Mouse (Mus musculus): Measurements from ENCODE around the gene 4933428M09Rik. TPM values are rescaled to one million over a fixed set of nuclear protein-coding genes. Genes with fewer than 3 reads are reported as not detected.

Gene 4933428M09Rik
- polyA plus RNA-seq, 2 experiments = not detected

- Histone ChIP-seq H3K27me3 (ENCODE audit: control insufficient read depth, insufficient read depth, low read length) (no peaks in the 10 kb centered on the region), H3K36me3 (ENCODE audit: control insufficient read depth, insufficient read depth, low read length) (no peaks in the 10 kb centered on the region)
- ATAC-seq (ENCODE audit: low FRiP score, low read depth) = no peak
These were observed 40.0 kb downstream of the 4933428M09Rik start for GRCm38 (mm10) chrX:139219017-139219416.

DNA sequence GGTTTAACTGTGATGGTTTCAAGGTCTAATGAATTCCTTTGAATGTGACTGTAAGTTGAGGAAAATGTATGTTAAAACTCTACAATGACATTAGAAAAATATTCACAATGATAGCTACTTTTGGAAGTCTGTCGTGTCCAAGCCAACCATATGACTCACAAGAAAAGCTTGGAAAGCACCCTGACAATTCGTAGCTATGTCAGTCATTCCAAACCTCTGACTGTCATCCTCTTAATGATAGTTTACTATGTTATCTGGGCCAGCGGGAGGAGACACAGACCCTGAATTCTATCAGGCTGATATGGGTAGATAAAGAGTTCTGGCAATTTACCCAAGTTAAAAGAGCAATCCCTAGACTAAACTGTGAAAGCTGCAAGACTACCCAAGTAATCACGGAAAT is 41.8 kb downstream of the 4933428M09Rik start:
- DNase-seq (ENCODE audit: low spot score) (no peak), ATAC-seq (ENCODE audit: low FRiP score, low read depth) (no peak)
- no peak overlapping the region for H3K4me3 ChIP-seq (replicated peaks; ENCODE audit: low read length)
- no peaks in the 10 kb centered on the region for H3K36me3 ChIP-seq (ENCODE audit: control insufficient read depth, insufficient read depth, low read length)
- H3K9ac ChIP-seq (ENCODE audit: low read depth, low read length, severe bottlenecking) = no peak overlapping the region
- no peaks in the 10 kb centered on the region for H3K4me1 ChIP-seq (ENCODE audit: control insufficient read depth, insufficient read depth, low read length)
- 71% methylated on average over 4 of the region's 4 CpGs for WGBS
- H3K9me3 ChIP-seq (ENCODE audit: control insufficient read depth, low read length) = no peaks in the 10 kb centered on the region
- no peak for TF ChIP-seq POLR2A (IDR thresholded peaks at IDR 0.05; ENCODE audit: borderline replicate concordance, extremely low read depth, insufficient read depth, insufficient read length)
- no peaks in the 10 kb centered on the region for H3K27me3 ChIP-seq (ENCODE audit: control insufficient read depth, insufficient read depth, low read length)
- no peak overlapping the region for H3K4me2 ChIP-seq (replicated peaks; ENCODE audit: low read depth, low read length, severe bottlenecking)
- no peak overlapping the region for H3K27ac ChIP-seq (replicated peaks; ENCODE audit: low read depth, low read length)

More at GRCm38 (mm10) chrX:139219017-139219416, 40.0 kb downstream of the 4933428M09Rik start:
- Histone ChIP-seq H3K4me3 (replicated peaks; ENCODE audit: low read length) (no peak overlapping the region), H3K27ac (replicated peaks; ENCODE audit: low read depth, low read length) (no peak overlapping the region), H3K4me2 (replicated peaks; ENCODE audit: low read depth, low read length, severe bottlenecking) (no peak overlapping the region), H3K4me1 (ENCODE audit: control insufficient read depth, insufficient read depth, low read length) (no peaks in the 10 kb centered on the region), H3K9me3 (ENCODE audit: control insufficient read depth, low read length) (no peaks in the 10 kb centered on the region), H3K9ac (ENCODE audit: low read depth, low read length, severe bottlenecking) (no peak overlapping the region)
- peak; percentile 56 for DNase-seq (ENCODE audit: low spot score)
- no peak for TF ChIP-seq POLR2A (IDR thresholded peaks at IDR 0.05; ENCODE audit: borderline replicate concordance, extremely low read depth, insufficient read depth, insufficient read length)
- 32% methylated on average over 2 of the region's 2 CpGs for WGBS

DNA sequence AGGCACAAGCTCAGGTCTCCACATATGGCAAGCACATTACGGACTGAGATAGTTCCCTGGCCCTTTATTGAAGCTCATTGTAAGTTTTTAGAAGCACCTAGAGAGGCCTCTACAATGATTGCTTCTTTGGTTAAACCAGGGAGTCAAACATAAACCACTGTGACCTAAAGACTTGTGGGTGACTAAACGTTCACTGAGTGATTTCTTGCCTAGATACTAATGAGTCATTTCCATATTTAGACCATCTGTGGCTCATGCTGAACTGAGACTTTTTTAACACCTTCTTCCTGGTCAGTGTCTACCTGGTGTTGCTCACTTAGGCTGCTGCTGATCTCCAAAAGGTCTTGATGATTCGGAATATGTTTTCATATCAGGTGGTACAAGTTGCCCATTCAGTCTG is 42.9 kb downstream of the 4933428M09Rik start:
- Histone ChIP-seq H3K4me1 (ENCODE audit: control insufficient read depth, insufficient read depth, low read length) (no peaks in the 10 kb centered on the region), H3K27me3 (ENCODE audit: control insufficient read depth, insufficient read depth, low read length) (no peaks in the 10 kb centered on the region), H3K4me2 (replicated peaks; ENCODE audit: low read depth, low read length, severe bottlenecking) (no peak overlapping the region), H3K9ac (ENCODE audit: low read depth, low read length, severe bottlenecking) (no peak overlapping the region), H3K9me3 (ENCODE audit: control insufficient read depth, low read length) (no peaks in the 10 kb centered on the region), H3K4me3 (replicated peaks; ENCODE audit: low read length) (no peak overlapping the region), H3K36me3 (ENCODE audit: control insufficient read depth, insufficient read depth, low read length) (no peaks in the 10 kb centered on the region), H3K27ac (replicated peaks; ENCODE audit: low read depth, low read length) (no peak overlapping the region)
- WGBS = 78% methylated on average over 3 of the region's 3 CpGs
- ATAC-seq (ENCODE audit: low FRiP score, low read depth) = no peak
- no peak for DNase-seq (ENCODE audit: low spot score)
- no peak for TF ChIP-seq POLR2A (IDR thresholded peaks at IDR 0.05; ENCODE audit: borderline replicate concordance, extremely low read depth, insufficient read depth, insufficient read length)

Other genes with a start within 250 kb of the 4933428M09Rik start
- gene Serpina7, start 94.0 kb upstream of the 4933428M09Rik start, polyA plus RNA-seq (2012; rRNA removed) = 0.06 and 0.08 TPM in 2 replicates
- gene Serpina7, start 94.0 kb upstream of the 4933428M09Rik start, polyA plus RNA-seq (2014; fragmentation: Nextera tagmentation; extraction: Ambion mirVana) = 0.19 and 0.23 TPM in 2 replicates
- gene 4930513O06Rik, start 93.0 kb upstream of the 4933428M09Rik start, polyA plus RNA-seq (2012; rRNA removed) = not detected in 2 replicates
- not detected in 2 replicates for gene 4930513O06Rik, start 93.0 kb upstream of the 4933428M09Rik start, polyA plus RNA-seq (2014; fragmentation: Nextera tagmentation; extraction: Ambion mirVana)
- 13.3 and 17.2 TPM in 2 replicates for gene Mum1l1, start 30.8 kb downstream of the 4933428M09Rik start, polyA plus RNA-seq (2012; rRNA removed)
- gene Mum1l1, start 30.8 kb downstream of the 4933428M09Rik start, polyA plus RNA-seq (2014; fragmentation: Nextera tagmentation; extraction: Ambion mirVana) = 39.1 and 52.6 TPM in 2 replicates
- gene Trap1a, start 154.5 kb downstream of the 4933428M09Rik start, polyA plus RNA-seq (2012; rRNA removed) = 0.20 and 0.25 TPM in 2 replicates
- not detected in 2 replicates for gene Trap1a, start 154.5 kb downstream of the 4933428M09Rik start, polyA plus RNA-seq (2014; fragmentation: Nextera tagmentation; extraction: Ambion mirVana)